28 mouse cellular contexts compared by ENCODE assay signal in genomic region chr16:24595493-24595892, GRCm38 (mm10).
"Had no signal": no experiment of that assay in that cellular context is flagged by ENCODE, and none has a peak within 500 bp of the region (broad histone marks: within the 10 kb centered on the region; RNA-seq: fewer than 3 reads in every experiment).

No protein-coding gene starts in this region.

- H3K27ac ChIP-seq: gastrocnemius, adult 2 months; heart, adult 2 months; heart, embryonic 13.5 days; heart, embryonic 15.5 days; hindbrain, embryonic 10.5 days; hindbrain, embryonic 13.5 days; hindbrain, embryonic 15.5 days; hindbrain, postnatal 0 days; kidney, embryonic 15.5 days; kidney, postnatal 0 days; limb, embryonic 13.5 days; limb, embryonic 15.5 days; liver, embryonic 12.5 days; liver, embryonic 14.5 days had no signal

- H3K4me3 ChIP-seq: gastrocnemius, adult 2 months; heart, adult 2 months; heart, embryonic 13.5 days; heart, embryonic 15.5 days; hindbrain, embryonic 10.5 days; hindbrain, embryonic 13.5 days; hindbrain, embryonic 15.5 days; kidney, embryonic 15.5 days; limb, embryonic 13.5 days; limb, embryonic 15.5 days; liver, embryonic 12.5 days had no signal

- H3K4me1 ChIP-seq: hindbrain, embryonic 10.5 days; hindbrain, embryonic 13.5 days; hindbrain, embryonic 15.5 days; limb, embryonic 13.5 days; liver, embryonic 12.5 days had no signal

- DNase-seq: gastrocnemius, adult 2 months; gastrocnemius, postnatal 10 days; gastrocnemius, postnatal 25 days; heart, adult 2 months; heart, postnatal 14 days; heart, postnatal 36 days; kidney, adult 11 months; kidney, adult 2 months; kidney, adult 9 months; kidney, postnatal 14 days; kidney, postnatal 36 days; layer of hippocampus, adult 9-11 months; layer of hippocampus, postnatal 36 days; left cerebral cortex, postnatal 4 days had no signal

- H3K36me3 ChIP-seq: heart, embryonic 13.5 days; heart, embryonic 15.5 days; hindbrain, embryonic 10.5 days; hindbrain, embryonic 13.5 days; hindbrain, embryonic 15.5 days; kidney, embryonic 15.5 days; limb, embryonic 13.5 days; limb, embryonic 15.5 days; liver, embryonic 12.5 days had no signal

- H3K27me3 ChIP-seq: heart, embryonic 13.5 days; heart, embryonic 15.5 days; hindbrain, embryonic 13.5 days; hindbrain, embryonic 15.5 days; kidney, embryonic 15.5 days; limb, embryonic 13.5 days; limb, embryonic 15.5 days; liver, embryonic 12.5 days had no signal

- H3K4me2 ChIP-seq: heart, embryonic 11.5 days; heart, embryonic 13.5 days; heart, embryonic 15.5 days; hindbrain, embryonic 13.5 days; hindbrain, embryonic 15.5 days; kidney, embryonic 15.5 days; limb, embryonic 13.5 days; limb, embryonic 15.5 days; liver, embryonic 12.5 days had no signal

- H3K9ac ChIP-seq: heart, embryonic 13.5 days; heart, embryonic 15.5 days; hindbrain, embryonic 13.5 days; hindbrain, embryonic 15.5 days; kidney, embryonic 15.5 days; limb, embryonic 13.5 days; limb, embryonic 15.5 days; liver, embryonic 12.5 days; liver, embryonic 14.5 days had no signal

- ATAC-seq: hindbrain, postnatal 0 days; intestine, embryonic 16.5 days; liver, embryonic 12.5 days had no signal

- H3K9me3 ChIP-seq: heart, embryonic 15.5 days; hindbrain, embryonic 10.5 days; hindbrain, embryonic 13.5 days; hindbrain, embryonic 15.5 days; kidney, embryonic 15.5 days; limb, embryonic 13.5 days; limb, embryonic 15.5 days; liver, embryonic 12.5 days had no signal
